Mouse (Mus musculus) forebrain, embryonic 16.5 days (tissue): Measurements from ENCODE around the gene Alkbh7. TPM values are rescaled to one million over a fixed set of nuclear protein-coding genes. Genes with fewer than 3 reads are reported as not detected.

Experiments used
- ATAC-seq: fragments of 200-750 bp; cut with Nextera tagmentation; 2 replicates; pipeline ENCODE4 v1.8.0; 2017; ENCODE audit warnings: mild to moderate bottlenecking, moderate library complexity
- H3K27ac ChIP-seq: fragments of 300-500 bp; sonication (generic); 2 replicates; pipeline ENCODE4 v1.5.1; 2014; ENCODE audit warnings: low read length, control low read depth
- H3K27me3 ChIP-seq: fragments of 300-500 bp; sonication (generic); replicated peaks from 2 replicates; pipeline ENCODE4 v1.6.1; 2014; ENCODE audit warnings: low read length; ENCODE audit not compliant: control insufficient read depth, insufficient read depth
- H3K36me3 ChIP-seq: fragments of 300-500 bp; sonication (generic); 2 replicates; pipeline ENCODE4 v1.6.1; 2014; ENCODE audit not compliant: control insufficient read depth, insufficient read depth
- H3K4me1 ChIP-seq: fragments of 300-500 bp; sonication (generic); replicated peaks from 2 replicates; pipeline ENCODE4 v1.6.1; 2014; ENCODE audit warnings: low read length; ENCODE audit not compliant: control insufficient read depth, insufficient read depth
- H3K4me2 ChIP-seq: fragments of 300-500 bp; sonication (generic); 2 replicates; pipeline ENCODE4 v1.6.1; 2014; ENCODE audit warnings: mild to moderate bottlenecking, low read length, control low read depth
- H3K4me3 ChIP-seq: fragments of 300-500 bp; sonication (generic); replicated peaks from 2 replicates; pipeline ENCODE4 v1.5.1; 2014; ENCODE audit warnings: mild to moderate bottlenecking, low read length, control low read depth
- H3K9ac ChIP-seq: fragments of 300-500 bp; sonication (generic); replicated peaks from 2 replicates; pipeline ENCODE4 v1.6.1; 2014; ENCODE audit warnings: low read depth, low read length, control low read depth
- H3K9me3 ChIP-seq: fragments of 300-500 bp; sonication (generic); 2 replicates; pipeline ENCODE4 v1.6.1; 2016; ENCODE audit warnings: low read length; ENCODE audit not compliant: control insufficient read depth
- WGBS: fragments of 180-500 bp; shearing (Covaris S2); extraction: QIAGEN DNeasy Blood & Tissue Kit; methylation state at CpG from one replicate; pipeline ENCODE4 v1.1.7; 2014; 5-methylcytosine and 5-hydroxymethylcytosine counted together
- polyA plus RNA-seq: library from polyadenylated mRNA; unstranded; fragments of >200 nt; fragmentation: Nextera tagmentation; extraction: Ambion mirVana; gene quantifications from 2 replicates; pipeline ENCODE4 v1.2.1, GENCODE M21; 2015

Alkbh7 gene
- polyA plus RNA-seq, 1 experiment from 2014 or later, result 45.8 TPM

- Histone ChIP-seq H3K9ac (no peak within 1 kb of the TSS), H3K4me2 (no peak within 1 kb of the TSS), H3K4me3 (no peak within 1 kb of the TSS), H3K27ac (no peak within 1 kb of the TSS), H3K4me1 (no peaks in the 10 kb centered on the region), H3K9me3 (no peaks in the 10 kb centered on the region), H3K36me3 (peaks cover 7% of the 10 kb centered on the region; the same call in 1 of the 2 replicates), H3K27me3 (no peaks in the 10 kb centered on the region)
- 76% methylated on average over 8 of the region's 8 CpGs for WGBS
- no peak for ATAC-seq
Measured at GRCm38 (mm10) chr17:57041554-57041953, 44.4 kb downstream of the Alkbh7 start, which contains the start of gene Slc25a41. Gene Slc25a41, minus strand, starts transcription at chr17:57041654.

GRCm38 (mm10) chr17:57047406-57047805, 50.3 kb downstream of the Alkbh7 start:
- H3K27me3 ChIP-seq, result no peaks in the 10 kb centered on the region
- no peak overlapping the region for H3K4me3 ChIP-seq
- H3K36me3 ChIP-seq, result peaks cover 19% of the 10 kb centered on the region
- no peak for ATAC-seq
- WGBS, result 51% methylated on average over 5 of the region's 5 CpGs
- H3K4me1 ChIP-seq, result no peaks in the 10 kb centered on the region
- no peak overlapping the region for H3K4me2 ChIP-seq
- no peaks in the 10 kb centered on the region for H3K9me3 ChIP-seq
- no peak overlapping the region for H3K27ac ChIP-seq
- H3K9ac ChIP-seq, result no peak overlapping the region

- Histone ChIP-seq H3K9ac (no peak overlapping the region), H3K4me2 (no peak overlapping the region), H3K27ac (no peak overlapping the region), H3K4me3 (no peak overlapping the region), H3K36me3 (peaks cover 24% of the 10 kb centered on the region), H3K27me3 (no peaks in the 10 kb centered on the region), H3K9me3 (no peaks in the 10 kb centered on the region), H3K4me1 (no peaks in the 10 kb centered on the region)
- WGBS, result 85% methylated on average over 3 of the region's 3 CpGs
- no peak for ATAC-seq
Measured at GRCm38 (mm10) chr17:57048816-57049215, 51.7 kb downstream of the Alkbh7 start.

Other genes with a start within 250 kb of the Alkbh7 start
- gene Nrtn, start 239.8 kb upstream of the Alkbh7 start, polyA plus RNA-seq, result 0.73 and 0.84 TPM in 2 replicates
- gene Dus3l, start 232.6 kb upstream of the Alkbh7 start, polyA plus RNA-seq, result 73.5 and 90.4 TPM in 2 replicates
- 0.96 and 1.0 TPM in 2 replicates for gene Prr22, start 227.1 kb upstream of the Alkbh7 start, polyA plus RNA-seq
- gene Rfx2, start 166.3 kb upstream of the Alkbh7 start, polyA plus RNA-seq, result 3.7 and 4.2 TPM in 2 replicates
- gene Acsbg2, start 122.9 kb upstream of the Alkbh7 start, polyA plus RNA-seq, result not detected in 2 replicates
- 0.50 and 0.65 TPM in 2 replicates for gene 1700061G19Rik, start 121.9 kb upstream of the Alkbh7 start, polyA plus RNA-seq
- 86.1 and 86.7 TPM in 2 replicates for gene Mllt1, start 61.9 kb upstream of the Alkbh7 start, polyA plus RNA-seq
- not detected in 2 replicates for gene Acer1, start 15.2 kb upstream of the Alkbh7 start, polyA plus RNA-seq
- 153 and 178 TPM in 2 replicates for gene Clpp, start 7.0 kb upstream of the Alkbh7 start, polyA plus RNA-seq
- 0.60 and 1.0 TPM in 2 replicates for gene Pspn, start 2.7 kb downstream of the Alkbh7 start, polyA plus RNA-seq
- gene Gtf2f1, start 13.9 kb downstream of the Alkbh7 start, polyA plus RNA-seq, result 84.3 and 90.1 TPM in 2 replicates
- gene Gm17949, start 14.1 kb downstream of the Alkbh7 start, polyA plus RNA-seq, result 0.47 and 0.83 TPM in 2 replicates
- 29.6 and 30.8 TPM in 2 replicates for gene Khsrp, start 34.2 kb downstream of the Alkbh7 start, polyA plus RNA-seq
- not detected in 2 replicates for gene Slc25a41, start 44.3 kb downstream of the Alkbh7 start, polyA plus RNA-seq
- 1.5 and 2.1 TPM in 2 replicates for gene Crb3, start 61.8 kb downstream of the Alkbh7 start, polyA plus RNA-seq
- 27.8 and 33.4 TPM in 2 replicates for gene Slc25a23, start 62.5 kb downstream of the Alkbh7 start, polyA plus RNA-seq
- gene Dennd1c, start 81.2 kb downstream of the Alkbh7 start, polyA plus RNA-seq, result 2.4 and 4.2 TPM in 2 replicates
- gene Tubb4a, start 90.4 kb downstream of the Alkbh7 start, polyA plus RNA-seq, result 285 and 318 TPM in 2 replicates
- gene Tnfsf9, start 108.0 kb downstream of the Alkbh7 start, polyA plus RNA-seq, result 9.8 and 10.1 TPM in 2 replicates
- gene Cd70, start 152.4 kb downstream of the Alkbh7 start, polyA plus RNA-seq, result 0.30 TPM in 1 of 2 replicates, not detected in the other
- gene Tnfsf14, start 196.8 kb downstream of the Alkbh7 start, polyA plus RNA-seq, result not detected in 2 replicates
- gene C3, start 230.8 kb downstream of the Alkbh7 start, polyA plus RNA-seq, result 0.65 and 1.2 TPM in 2 replicates